Mouse (Mus musculus): ENCODE results near the gene Fgf2. TPM values are rescaled to one million over a fixed set of nuclear protein-coding genes. Genes with fewer than 3 reads are reported as not detected.

Gene Fgf2
- total RNA-seq (2021): 2.9 and 3.4 TPM in 2 replicates
- long read RNA-seq, experiment 1: 0 reads
- long read RNA-seq, experiment 2: 0 reads

GRCm38 (mm10) chr3:37348221-37349165, at the start of gene Fgf2:
Gene Fgf2 (plus strand): TSS chr3:37348346.
- DNase-seq: peak; percentile 58

- no peak for DNase-seq
Measured at GRCm38 (mm10) chr3:37299470-37299869, 48.7 kb upstream of the Fgf2 start.

- peak; percentile 51 for DNase-seq
Measured at GRCm38 (mm10) chr3:37302685-37303084, 45.5 kb upstream of the Fgf2 start.

GRCm38 (mm10) chr3:37303392-37304139, 44.6 kb upstream of the Fgf2 start:
- no peak for DNase-seq

- DNase-seq: peak; percentile 7
Measured at GRCm38 (mm10) chr3:37311897-37312369, 36.2 kb upstream of the Fgf2 start.

- peak; percentile 98 for DNase-seq
Measured at GRCm38 (mm10) chr3:37312370-37312941, 35.7 kb upstream of the Fgf2 start, which contains the start of the genes Bbs12 and Cetn4. Gene Bbs12 (plus strand): TSS chr3:37312554. Gene Cetn4 (minus strand): TSS chr3:37312708.

GRCm38 (mm10) chr3:37313371-37313770, 34.8 kb upstream of the Fgf2 start:
- DNase-seq: peak; percentile 39

- no peak for DNase-seq
Measured at GRCm38 (mm10) chr3:37316233-37316632, 31.9 kb upstream of the Fgf2 start.

- peak; percentile 23 for DNase-seq
Measured at GRCm38 (mm10) chr3:37324310-37324709, 23.8 kb upstream of the Fgf2 start.

GRCm38 (mm10) chr3:37325317-37326112, 22.6 kb upstream of the Fgf2 start:
- DNase-seq: no peak

GRCm38 (mm10) chr3:37326627-37327026, 21.5 kb upstream of the Fgf2 start:
- no peak for DNase-seq

- DNase-seq: no peak
Measured at GRCm38 (mm10) chr3:37328489-37328888, 19.7 kb upstream of the Fgf2 start.

- no peak for DNase-seq
Measured at GRCm38 (mm10) chr3:37329963-37330362, 18.2 kb upstream of the Fgf2 start.

- DNase-seq: no peak
Measured at GRCm38 (mm10) chr3:37331999-37332449, 16.1 kb upstream of the Fgf2 start.

GRCm38 (mm10) chr3:37334053-37334452, 14.1 kb upstream of the Fgf2 start:
- no peak for DNase-seq

GRCm38 (mm10) chr3:37341110-37341509, 7.0 kb upstream of the Fgf2 start:
- DNase-seq: peak; percentile 65

GRCm38 (mm10) chr3:37342811-37343210, 5.3 kb upstream of the Fgf2 start:
- DNase-seq: peak; percentile 11

- DNase-seq: no peak
Measured at GRCm38 (mm10) chr3:37347671-37348070, 475 bp upstream of the Fgf2 start.

- DNase-seq: no peak
Measured at GRCm38 (mm10) chr3:37349166-37349548, 1.0 kb downstream of the Fgf2 start.

- no peak for DNase-seq
Measured at GRCm38 (mm10) chr3:37350386-37350785, 2.2 kb downstream of the Fgf2 start.

GRCm38 (mm10) chr3:37353951-37354481, 5.9 kb downstream of the Fgf2 start:
- DNase-seq: no peak

Measured in adrenal gland, postnatal 14 days (tissue).